Mouse (Mus musculus) stomach, postnatal 0 days (tissue): Measurements from ENCODE around the gene Eif3k.

Source experiments
- CTCF ChIP-seq: IDR thresholded peaks from 2 replicates; pipeline ENCODE4 v1.5.1; 2016; ENCODE audit warnings: antibody characterized with exemption, low read depth, mild to moderate bottlenecking, moderate library complexity
- EP300 ChIP-seq: optimal IDR thresholded peaks from 2 replicates; pipeline ENCODE3; 2016; ENCODE audit warnings: antibody characterized with exemption

DNA sequence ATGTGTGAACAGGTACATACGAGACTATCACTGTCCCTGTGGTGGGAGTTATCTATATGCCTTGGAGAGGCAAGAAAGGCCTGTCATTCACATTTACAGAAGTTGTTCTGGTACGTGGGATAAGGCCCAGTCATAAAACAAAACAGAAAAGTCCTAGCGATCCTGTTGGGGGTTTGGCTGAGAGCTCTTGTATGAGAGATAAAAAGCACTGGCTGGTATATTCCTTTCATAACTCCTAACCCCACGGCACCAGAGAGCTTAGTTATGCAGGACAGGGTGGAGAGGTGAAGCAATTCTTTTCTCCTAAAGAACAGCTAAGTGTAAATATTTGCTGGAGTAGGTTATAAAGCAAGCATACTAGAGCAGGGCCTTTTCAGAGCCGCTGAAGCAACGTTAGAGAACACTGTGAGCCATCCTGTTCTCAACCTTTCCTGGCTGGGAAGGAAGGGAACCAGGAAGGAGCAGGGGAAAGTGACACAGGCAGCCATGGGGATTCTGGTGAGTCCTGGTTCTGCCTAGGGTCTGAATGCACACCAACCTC is 22.1 kb downstream of the Eif3k start:
- TF ChIP-seq CTCF: no peak
- TF ChIP-seq EP300: no peak
